Mouse (Mus musculus): ENCODE data around the gene Myo1g. TPM values are rescaled to one million over a fixed set of nuclear protein-coding genes. Genes with fewer than 3 reads are reported as not detected.

Myo1g gene
- total RNA-seq, 2 experiments from 2014 or later = 0.43 to 0.57 TPM

DNA sequence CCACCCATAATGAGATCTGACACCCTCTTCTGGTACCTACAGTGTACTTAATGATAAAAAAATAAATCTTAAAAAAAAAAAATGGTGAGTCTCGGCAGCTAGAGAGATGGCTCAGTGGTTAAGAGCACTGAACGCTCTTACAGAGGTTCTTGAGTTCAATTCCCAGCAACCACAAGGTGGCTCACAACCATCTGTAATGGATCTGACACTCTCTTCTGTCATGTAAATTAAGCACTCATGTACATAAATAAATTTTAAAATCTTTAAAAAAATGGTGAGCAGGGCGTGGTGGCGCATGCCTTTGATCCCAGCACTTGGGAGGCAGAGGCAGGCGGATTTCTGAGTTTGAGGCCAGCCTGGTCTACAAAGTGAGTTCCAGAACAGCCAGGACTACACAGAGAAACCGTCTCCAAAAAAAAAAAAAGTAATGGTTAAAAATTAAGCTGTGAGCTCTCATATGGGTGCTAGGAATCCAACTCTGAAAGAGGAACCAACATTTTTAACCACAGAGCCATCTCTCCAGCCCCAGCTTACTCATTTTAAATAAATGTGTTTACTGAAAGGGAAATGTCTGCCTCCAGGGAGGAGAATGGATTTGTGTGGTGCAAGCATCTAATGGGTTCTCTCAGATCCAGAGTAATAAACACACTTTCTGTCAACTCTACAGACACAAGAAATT, 57.5 kb downstream of the Myo1g start:
- DNase-seq (ENCODE audit: low spot score in 2 of 2) = no peak

Small RNA genes within 50 kb of the gene (microRNA-seq; reads per million reads assigned to microRNA genes)
- gene Gm22123 = 0 to 0.25 reads per million in 2 experiments

Other genes starting within 250 kb of the Myo1g start
- 100 to 1,000 TPM; 109 to 114 TPM for gene Tmed4, start 246.1 kb downstream of the Myo1g start, total RNA-seq (2021)
- gene Ogdh, start 229.3 kb downstream of the Myo1g start, total RNA-seq (2021) = 100 to 1,000 TPM; 212 to 218 TPM
- 100 to 1,000 TPM; 169 to 174 TPM for gene Zmiz2, start 131.9 kb downstream of the Myo1g start, total RNA-seq (2021)
- 1,000 to 10,000 TPM; 1,682 to 1,687 TPM for gene Ppia, start 105.5 kb downstream of the Myo1g start, total RNA-seq (2021)
- gene H2afv, start 76.5 kb downstream of the Myo1g start, total RNA-seq (2021) = 10 to 100 TPM; 36.3 to 45.4 TPM
- gene Purb, start 45.0 kb downstream of the Myo1g start, total RNA-seq (2021) = 100 to 1,000 TPM; 229 to 239 TPM
- 10 to 100 TPM; 53.5 to 54.1 TPM for gene Ccm2, start 25.9 kb upstream of the Myo1g start, total RNA-seq (2021)
- 10 to 100 TPM; 37.5 to 38.6 TPM for gene Nacad, start 85.1 kb upstream of the Myo1g start, total RNA-seq (2021)
- 10 to 100 TPM; 42.6 to 46.8 TPM for gene Tbrg4, start 105.1 kb upstream of the Myo1g start, total RNA-seq (2021)
- not detected for gene Wap, start 117.7 kb upstream of the Myo1g start, total RNA-seq (2021)
- 1 to 10 TPM; 6.6 to 7.3 TPM for gene Ramp3, start 137.6 kb upstream of the Myo1g start, total RNA-seq (2021)

Data from layer of hippocampus, adult 18-20 months (tissue).